Mouse (Mus musculus) kidney, adult 2 months (tissue): ENCODE measurements around the gene Spryd4.

Experiments used
- CTCF ChIP-seq: fragments of 200-500 bp; conservative IDR thresholded peaks from 2 replicates; pipeline ENCODE4 v1.5.1; 2011; ENCODE audit warnings: low read depth, mild to moderate bottlenecking, control low read depth, low read length, moderate library complexity, mixed read lengths; ENCODE audit not compliant: insufficient read depth, insufficient read length
- POLR2A ChIP-seq: fragments of 200-500 bp; IDR thresholded peaks from one replicate; pipeline ENCODE4 v1.6.1; 2011; ENCODE audit warnings: low read depth, low read length, control low read depth

DNA sequence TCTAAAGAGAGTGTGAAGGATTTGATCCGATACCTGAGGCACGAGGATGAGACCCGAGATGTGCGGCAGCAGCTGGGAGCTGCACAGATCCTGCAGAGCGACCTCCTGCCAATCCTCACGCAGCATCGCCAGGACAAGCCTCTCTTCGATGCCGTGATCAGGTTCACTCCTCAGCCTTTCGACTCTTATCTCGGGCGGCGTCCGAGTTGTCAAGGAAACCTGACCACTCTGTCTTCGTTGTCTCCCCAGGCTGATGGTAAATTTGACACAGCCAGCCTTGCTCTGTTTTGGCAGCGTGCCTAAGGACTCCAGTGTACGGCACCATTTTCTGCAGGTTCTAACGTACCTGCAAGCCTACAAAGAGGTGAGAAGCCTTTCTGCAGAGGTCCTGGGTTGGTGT, 28.5 kb upstream of the Spryd4 start:
- TF ChIP-seq CTCF (no peak), POLR2A (no peak)
